Mouse (Mus musculus): ENCODE measurements around the gene Trappc6a.

Trappc6a gene

DNA sequence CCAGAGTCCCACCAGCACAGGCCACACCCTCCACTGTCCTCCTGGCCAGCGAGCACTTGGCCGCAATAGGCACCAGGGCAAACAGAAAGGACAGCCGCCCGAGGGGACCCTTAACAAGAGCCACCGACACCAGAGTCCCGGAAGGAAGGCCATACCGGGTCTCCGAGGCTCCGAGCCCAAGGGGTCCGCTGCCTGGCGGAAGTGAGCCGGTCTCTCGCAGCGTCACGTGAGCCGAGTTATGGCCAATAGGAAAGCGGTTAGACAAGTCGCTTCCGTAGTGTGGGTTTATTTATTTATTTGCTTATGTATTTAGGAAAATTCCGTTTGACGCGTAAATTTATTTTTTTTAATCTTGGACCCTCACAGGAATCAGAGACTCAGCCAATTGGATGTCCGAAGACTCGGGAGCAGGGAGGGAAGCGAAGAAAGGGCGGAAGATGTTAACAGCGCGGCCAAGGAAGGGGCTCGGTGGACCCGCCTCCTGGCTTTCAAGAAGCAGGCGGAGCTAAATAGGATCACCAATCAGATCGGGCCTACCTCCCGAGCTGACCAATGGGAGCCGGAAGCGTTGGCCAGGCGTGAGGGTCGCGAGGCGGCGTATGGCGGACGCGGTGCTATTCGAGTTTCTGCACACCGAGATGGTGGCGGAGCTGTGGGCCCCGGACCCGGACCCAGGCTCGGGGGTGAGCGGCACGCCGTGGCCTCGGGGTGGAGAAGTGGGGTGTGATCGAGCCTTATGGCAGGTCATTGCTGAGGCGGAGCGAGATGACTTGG is at the start of gene Trappc6a, which contains the start of gene Bloc1s3:
Trappc6a (plus strand) TSS at position 246 of the 774 bp plus-strand sequence.
Bloc1s3 (minus strand) TSS at position 218 of the 774 bp plus-strand sequence.
- peak; percentile 87 to 89 for DNase-seq

DNA sequence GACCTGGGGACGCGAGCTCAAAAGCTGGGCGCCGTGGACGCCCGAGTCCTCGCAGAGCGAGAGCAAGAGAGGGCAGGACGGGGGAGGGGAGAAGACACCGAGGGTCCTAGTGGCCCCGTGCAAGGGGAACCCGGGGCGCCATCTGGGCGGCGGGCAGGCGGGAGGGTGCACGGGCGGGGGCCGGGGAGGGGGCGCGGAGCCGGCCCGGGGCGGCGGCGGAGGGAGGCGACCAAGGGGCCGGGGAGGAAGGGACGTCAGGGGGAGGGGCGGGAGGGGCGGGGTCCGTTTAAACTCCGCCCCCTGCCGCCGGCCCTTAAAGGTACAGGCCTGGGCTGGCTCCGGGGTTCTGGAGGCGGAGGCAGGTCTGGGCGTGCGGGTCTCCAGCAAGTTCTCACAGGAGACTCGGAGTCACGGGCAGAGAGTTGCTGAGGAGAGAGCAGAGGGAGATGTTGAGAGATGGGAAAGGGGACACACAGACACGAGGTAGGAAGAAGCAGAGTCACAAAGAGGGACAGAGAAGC is 49.5 kb upstream of the Trappc6a start, which contains the start of gene Mark4:
Mark4 (minus strand) TSS at position 231 of the 521 bp plus-strand sequence.
- DNase-seq: peak; percentile 63 to 69

DNA sequence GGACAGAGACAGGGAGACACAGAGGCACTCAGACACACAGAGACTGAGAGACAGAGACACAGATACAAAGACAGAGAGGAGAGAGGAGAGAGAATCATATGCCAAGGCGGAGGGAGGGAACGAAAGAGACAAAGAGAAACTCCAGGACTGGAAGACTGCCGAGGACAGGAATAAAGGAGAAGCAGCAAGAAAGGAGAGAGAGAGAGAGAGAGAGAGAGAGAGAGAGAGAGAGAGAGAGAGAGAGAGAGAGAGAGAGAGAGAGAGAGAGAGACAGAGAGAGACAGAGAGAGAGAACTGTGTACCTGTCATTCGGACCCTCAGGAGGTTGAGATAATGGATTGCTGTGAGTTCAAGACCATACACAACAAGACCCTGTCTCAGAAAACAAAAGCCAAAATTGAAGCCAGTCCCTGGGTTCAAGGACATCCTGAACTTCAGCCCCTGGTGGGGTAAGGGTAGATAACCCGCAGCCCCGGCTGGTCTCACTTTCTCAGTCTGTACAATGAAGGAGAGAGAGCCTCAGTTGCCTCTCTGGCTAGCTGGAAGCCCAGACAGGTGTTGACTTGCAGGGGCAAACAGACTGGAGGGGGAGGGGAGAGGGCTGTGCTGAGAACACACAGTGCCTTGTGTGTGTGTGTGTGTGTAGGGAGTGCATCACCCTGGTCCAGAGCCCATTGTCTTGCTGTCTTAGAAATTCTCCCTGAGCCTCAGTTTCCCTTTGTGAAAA is 48.9 kb upstream of the Trappc6a start:
- no peak for DNase-seq

DNA sequence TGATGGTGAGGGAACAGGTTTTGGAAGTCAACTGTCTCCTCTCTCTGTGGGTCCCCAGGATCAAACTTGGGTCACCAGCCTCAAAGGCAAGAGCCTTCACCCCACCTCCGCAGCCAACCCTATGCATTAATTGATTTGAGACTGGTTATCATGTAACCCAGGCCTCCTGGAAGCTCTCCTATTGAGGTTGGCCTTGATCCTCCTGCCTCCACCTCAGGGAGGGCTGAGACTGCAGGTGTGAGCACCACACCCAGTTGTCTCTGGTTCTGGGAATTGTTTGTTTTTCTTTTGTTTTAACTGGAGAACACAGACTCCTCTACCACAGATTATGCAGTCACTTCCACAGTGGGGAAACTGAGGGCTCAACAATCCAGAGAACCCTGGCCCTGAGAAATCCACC is 47.7 kb upstream of the Trappc6a start:
- DNase-seq: no peak

DNA sequence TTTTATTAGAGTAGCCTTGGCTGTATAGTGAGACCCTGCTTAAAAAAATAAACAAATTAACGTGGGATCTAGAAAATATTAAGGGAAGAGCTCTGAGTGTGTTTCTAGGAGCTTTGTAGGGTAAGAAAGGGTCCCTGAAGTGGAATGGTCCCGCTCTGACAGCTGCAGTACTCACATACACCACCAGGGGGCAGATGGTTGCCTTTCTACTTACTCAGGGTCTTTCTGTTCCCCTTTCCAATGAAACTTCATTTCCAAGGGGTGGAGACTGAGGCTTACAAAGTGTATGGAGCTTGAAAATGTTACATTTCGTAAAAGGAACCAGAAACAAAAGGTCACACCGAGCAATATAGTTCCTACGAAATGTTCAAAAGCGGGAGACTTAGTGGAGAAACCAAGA is 46.7 kb upstream of the Trappc6a start:
- DNase-seq: no peak

DNA sequence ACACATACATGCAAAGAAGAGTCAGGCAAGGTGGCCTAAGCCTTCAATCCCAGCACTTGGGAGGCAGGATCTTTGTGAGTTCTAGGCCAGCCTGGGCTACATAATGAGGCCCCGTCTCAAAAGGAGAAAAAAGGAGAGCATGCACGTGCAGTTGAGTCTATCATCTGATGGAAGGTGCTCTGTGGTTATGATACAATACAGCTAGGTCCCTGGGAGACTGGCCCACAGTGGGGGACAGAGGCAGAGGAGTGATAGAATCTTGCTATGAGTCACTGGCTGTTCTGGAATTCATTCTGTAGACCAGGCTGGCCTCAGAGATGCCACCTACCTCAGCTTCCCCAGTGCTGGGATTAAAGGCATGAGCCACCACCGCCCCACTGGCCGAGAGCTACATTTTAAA is 45.8 kb upstream of the Trappc6a start:
- no peak for DNase-seq

DNA sequence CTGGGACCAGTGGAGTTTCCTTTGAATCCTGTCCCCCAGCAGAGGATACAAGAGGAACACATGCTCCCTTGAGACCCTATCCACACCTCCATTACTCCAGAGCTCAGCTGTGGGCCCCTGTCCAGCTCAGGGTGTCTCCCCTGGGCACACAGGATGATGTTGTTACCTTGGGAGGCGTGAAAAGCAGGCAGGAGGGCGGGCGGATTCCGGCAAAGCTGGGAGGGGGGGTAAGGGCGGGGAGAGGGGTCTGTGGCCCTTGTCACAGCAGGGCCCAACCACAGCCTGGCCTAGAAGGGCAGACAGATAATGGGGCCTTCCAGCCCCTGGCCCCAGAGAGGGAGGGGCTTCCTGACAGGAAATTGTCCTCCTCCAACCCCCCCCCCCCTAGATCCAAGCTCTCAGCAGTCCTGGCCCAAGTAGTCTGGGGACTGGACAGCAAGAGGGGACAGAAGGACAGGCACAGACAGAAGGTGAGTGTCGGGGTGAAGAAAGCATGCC is 45.3 kb upstream of the Trappc6a start, which contains the start of gene Exoc3l2:
Exoc3l2 (plus strand) TSS at position 448 of the 498 bp plus-strand sequence.
- DNase-seq: no peak

DNA sequence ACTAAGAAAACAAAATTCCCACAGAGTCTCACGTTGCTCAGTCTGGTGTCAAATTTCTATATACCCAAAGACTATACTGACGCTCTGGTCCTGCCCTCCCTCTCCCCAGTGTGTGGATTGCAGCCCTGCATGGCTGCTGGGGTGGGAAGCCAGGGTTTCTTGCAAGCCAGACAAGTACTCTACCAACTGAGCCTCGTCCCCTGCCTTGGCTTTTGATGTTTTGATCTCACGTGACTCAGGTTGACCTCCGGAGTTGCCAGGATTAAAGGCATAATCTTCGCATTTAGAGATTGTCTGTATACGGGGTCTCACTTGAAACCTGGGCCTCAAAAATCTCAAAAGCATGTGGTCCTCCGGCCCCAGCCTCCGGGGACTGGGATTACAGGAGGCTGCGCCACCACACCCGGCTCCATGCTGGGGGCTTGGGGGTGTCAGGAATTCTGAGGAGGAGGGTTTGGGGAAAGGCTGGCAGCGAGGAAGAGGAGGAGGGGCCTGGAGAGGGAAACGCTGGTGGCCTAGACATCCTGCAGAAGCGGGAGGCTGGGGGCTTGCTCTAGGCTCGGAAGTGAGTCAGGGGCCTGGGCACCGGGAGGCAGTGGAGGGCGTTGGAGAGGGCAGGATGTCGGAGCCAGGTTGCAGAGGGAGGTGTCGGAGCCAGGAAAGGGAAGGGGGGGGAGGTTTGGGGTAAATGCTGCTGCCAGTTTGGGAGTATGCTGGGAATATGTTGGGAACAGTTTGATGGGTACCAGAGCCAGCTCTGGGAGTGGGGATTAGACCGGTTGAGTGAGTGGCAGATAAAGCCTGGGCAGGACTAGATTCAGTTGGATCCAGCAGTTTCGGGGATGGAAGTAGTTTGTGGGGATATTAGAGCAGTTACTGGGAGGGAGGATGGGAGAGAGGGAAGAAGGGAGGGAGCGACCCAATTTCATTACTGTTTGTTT is 43.6 kb upstream of the Trappc6a start:
- no peak for DNase-seq

DNA sequence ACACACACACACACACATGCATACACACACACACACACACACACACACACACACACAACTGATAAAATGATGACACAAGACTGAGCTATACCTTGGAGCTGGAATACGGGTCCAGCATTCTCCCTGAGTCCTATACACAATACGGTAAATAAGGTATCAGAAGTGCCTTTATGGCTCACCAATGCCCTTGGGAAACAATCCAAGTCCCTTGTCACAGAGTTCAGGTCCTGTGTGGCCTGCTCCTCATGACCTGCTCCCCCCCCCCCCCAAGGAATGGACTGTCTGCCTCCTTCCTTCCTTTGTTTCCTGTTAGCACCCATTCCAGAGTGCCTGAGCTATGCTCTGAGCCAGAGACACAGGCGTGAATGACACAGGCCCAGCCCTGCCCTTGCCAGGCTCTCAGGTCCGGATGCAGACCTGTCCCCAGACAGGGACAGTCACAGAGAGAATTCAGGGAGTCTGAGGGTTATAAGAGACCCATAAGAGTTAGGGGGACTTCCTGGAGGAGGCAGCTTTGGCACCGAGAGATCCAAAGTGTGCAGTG is 41.5 kb upstream of the Trappc6a start:
- DNase-seq: no peak

DNA sequence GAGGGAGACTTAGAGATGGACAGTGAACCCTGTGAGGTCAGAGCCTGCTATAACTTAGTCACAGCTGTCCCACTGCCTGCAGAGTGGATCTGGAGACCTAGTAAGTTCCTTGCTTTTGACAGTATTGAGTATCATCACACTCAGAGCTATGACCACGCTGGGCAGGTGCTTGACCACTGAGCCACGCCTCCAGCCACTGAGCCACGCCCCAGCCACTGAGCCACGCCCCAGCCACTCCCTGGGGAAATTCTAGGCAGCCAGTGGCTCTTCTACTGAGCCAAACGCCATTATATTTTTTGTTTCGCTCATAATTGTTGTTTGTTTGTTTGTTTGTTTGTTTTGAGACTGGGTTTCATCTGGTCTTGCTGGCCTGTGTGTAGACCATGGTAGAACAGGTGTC is 40.6 kb upstream of the Trappc6a start:
- DNase-seq: no peak

DNA sequence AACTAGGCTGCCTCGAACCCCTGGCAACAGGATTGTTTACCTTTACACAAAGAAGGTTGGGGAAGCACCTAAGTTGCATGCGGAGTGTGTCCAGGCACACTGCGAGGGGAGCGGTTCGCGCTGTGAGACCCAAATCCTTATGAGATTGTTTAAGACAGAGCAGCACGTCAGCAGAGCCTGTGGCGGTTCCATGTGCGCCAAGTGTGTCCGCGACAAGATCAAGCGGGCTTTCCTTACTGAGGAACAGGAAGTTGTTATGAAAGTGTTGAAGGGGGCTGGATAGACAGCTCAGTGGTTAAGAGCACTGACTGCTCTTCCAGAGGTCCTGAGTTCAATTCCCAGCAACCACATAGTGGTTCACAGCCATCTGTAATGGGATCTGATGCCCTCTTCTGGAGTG is 39.9 kb upstream of the Trappc6a start:
- DNase-seq: no peak

DNA sequence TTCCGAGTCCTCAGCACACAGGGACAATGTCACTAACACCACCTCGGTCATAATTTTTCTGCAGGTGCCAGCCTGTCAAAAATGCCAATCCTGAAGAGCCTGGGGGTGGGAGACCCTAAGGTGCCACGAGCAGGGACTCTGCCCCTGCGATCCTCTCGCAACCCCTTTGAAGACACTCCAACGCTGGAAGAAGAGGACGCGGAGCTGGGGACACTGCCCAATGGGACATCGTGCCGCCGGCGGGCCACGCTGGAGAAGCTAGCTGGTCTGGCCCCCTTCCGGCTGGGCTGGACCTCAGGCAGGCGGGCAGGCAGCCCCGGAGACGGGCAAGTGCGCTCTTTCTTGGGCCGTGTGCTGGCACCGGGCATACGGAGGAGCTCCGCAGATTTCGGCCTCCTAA is 38.8 kb upstream of the Trappc6a start:
- DNase-seq: no peak

DNA sequence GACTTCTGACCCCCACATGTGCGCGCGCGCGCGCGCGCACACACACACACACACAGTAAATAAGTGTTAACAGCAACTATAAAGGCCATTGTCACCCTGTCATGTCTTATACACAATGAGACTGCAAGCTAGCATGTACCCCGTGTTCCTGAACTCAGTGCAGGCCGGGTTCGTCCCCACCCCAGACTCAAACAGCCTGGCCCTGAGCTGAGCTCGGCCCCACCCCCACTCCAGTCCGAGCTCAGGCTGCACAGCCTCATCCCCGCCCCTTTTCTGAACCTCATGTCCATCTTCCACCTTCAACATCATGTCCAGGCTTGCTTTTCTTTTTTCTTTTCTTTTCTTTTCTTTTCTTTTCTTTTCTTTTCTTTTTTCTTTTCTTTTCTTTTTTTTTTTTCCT is 37.9 kb upstream of the Trappc6a start:
- no peak for DNase-seq

DNA sequence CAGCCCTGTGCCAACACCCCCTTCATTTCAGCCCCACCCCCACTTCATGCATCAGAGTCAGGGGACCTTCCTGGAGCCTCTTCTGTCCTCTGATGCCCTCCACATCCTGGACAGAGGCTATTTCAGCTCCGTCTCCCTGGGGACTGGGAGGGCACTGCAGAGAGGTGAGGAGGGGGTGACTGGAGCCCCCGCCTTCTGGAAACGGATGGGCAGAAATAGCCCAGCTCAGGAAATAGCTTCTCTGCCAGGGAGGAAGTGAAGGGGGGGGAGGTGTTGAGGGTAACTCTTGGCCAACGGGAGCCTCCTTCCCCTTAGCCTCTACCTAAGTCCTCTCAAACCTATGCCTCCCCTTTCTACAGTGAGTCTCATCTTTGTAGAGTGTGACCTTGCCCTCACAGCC is 35.8 kb upstream of the Trappc6a start:
- no peak for DNase-seq

DNA sequence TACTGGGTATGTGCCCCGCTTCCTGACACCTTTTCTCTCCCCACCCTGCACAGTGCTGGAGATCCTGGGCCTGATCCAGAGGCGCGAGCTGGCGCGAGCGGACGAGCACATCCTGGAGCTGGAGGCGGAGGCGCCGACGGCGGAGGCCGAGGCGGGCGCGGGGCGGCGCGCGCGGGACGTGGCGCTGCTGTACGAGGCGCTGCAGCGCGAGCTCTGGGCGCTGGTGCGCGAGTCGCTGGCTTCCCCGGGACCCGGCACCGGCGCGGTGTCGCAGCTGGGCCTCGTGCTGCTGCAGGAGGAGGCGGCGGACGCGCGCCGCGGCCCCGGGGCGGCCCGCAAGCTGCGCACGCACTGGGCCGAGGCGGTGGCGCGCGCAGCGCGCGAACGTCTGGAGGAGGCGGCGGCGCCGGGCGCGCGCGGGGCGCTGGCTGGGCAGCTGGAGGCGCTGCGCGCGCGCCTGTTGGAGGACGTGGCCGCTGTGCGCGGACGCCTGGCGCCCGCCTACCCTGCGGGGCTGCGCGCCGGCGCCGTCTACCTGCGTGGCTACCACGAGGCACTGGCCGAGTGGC is 34.2 kb upstream of the Trappc6a start:
- peak in 1 of 2 experiments; percentile 24 for DNase-seq

DNA sequence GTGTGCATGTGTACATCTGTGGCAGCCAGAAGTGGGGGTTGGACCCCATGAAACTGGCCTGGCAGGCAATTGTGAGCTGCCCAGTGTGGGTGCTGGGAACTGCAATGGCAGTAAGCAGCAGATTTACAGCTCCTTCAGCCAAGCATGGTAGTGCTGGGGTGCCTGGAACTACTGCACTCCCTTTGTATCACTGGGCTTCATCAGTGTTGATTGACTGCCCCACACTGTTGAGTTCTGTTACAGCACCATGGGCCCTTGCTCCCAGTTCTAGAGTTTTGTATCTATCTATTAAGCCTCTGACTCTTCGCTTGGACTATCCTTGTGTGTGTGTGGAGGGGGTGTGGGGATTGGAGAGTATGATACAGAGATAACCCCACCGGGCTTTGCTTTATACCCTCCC is 31.1 kb upstream of the Trappc6a start:
- DNase-seq: no peak

DNA sequence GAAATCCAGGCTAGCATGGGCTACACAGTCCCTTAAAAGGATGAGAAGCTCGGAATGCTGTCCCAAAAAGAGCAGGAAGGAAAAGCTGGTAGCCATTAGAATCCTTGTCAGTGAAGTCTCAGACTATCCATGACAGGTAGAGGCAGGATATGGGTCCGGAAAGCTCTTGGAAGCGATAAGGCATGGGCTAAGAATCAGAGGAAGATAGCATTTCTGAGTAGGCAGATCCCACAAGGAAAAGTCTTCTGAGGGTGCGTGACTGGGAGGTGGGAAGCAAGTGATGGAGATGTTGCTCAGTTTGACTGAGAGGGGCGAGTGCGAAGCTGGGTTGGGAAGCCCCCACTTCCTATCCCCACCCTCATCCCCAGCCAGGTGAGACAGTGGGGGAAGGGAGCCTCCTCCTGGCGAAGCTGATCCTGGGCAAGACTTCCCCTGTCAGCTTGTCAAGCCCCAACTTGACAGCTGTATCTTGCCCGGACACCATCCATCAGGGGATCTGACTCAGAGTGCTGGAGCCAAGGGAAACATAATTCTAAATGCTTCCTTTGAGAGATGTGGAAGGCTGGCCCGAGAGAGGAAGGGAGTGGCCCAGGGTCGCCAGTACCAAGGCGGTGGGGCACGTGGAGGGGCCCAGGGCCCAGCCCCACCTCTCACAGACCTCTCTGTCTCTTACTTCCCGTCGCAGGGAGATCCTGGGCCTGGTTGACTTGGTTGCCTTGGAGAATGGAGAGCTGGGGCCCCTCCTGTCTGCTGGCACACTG is 30.4 kb upstream of the Trappc6a start:
- DNase-seq: no peak

DNA sequence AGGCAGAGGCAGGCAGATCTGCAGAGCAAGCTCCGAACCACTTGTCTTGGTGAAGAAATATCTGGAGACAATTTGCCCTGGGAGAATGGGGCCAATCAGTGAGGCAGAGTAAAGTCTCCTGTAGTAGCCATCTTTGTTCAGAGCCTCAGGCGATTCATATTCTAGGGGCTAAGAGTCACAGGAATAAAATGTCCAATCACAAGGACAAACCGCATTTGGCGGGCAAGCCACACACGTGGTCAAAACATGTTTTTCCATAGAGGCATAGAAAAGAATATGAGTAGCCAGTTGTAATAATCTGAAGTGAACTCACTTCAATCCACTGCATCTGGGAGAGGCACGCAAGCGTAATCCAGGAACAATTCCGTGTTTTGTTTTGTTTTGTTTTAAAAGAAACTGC is 24.9 kb upstream of the Trappc6a start:
- DNase-seq: no peak

DNA sequence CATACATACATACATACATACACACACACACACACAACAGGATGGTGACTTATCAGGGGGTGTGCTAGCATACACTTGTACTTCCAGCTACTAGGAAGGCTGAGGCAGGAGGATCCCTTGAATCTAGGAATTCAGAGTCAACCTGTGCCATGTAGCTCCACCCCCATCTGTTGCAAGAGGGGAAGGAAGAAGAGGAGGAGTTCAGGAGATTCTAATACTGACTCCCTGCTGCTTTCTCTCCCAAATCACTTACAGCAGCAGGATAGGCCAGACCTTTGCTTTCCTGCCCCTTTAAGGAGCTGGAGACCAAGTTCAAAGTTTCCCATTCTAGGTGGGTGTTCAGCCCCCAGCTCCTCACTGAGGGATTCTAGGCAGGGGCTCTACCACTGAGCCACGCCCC is 22.7 kb upstream of the Trappc6a start:
- DNase-seq: no peak

DNA sequence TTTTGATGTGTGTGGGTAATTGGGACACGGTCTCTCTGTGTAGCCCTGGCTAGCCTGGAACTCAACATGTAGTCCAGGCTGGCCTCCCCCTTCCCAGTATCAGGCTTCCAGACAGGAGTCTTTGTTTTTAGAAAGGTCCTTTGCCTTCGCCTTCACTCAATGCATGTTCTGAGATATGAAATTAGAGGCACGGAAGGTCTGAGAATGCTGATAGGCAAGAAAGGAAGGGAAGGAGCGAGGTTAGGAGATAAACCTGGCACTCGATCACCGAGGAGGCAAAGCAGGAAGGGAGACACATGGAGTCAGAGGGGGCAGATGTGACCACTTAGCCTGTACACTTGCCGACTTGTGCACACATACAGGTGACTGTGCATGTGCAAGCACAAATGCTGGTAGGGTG is 21.6 kb upstream of the Trappc6a start:
- no peak for DNase-seq

DNA sequence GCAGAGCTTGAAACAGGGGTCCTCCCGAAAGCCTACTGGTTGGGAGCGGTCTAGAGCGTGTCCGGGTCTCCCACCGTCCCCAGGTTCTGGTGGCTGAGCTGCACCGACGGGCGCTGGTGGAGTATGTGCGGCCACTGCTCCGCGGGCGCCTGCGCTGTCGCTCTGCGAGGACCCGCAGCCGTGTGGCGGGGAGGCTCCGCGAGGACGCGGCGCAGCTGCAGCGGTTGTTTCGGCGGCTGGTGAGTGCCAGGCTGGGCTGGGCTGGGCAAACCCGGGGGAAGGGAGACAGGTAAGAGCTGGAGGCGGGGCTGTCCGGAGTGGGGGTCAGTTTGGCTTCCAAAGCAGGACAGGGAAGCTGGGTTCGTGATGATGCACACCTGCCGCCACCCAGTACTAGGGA is 18.7 kb upstream of the Trappc6a start:
- no peak for DNase-seq

Data from thymus, adult 18-20 months (tissue).